Comparison of ENCODE assay signal across 31 mouse cellular contexts in genomic region chr9:67769401-67769800, GRCm38 (mm10). TPM values are rescaled to one million over a fixed set of nuclear protein-coding genes. Genes with fewer than 3 reads are reported as not detected.
"Had no signal": no experiment of that assay in that cellular context is flagged by ENCODE, and none has a peak within 500 bp of the region (broad histone marks: within the 10 kb centered on the region; RNA-seq: fewer than 3 reads in every experiment).

No protein-coding gene starts in this region.

- H3K36me3 ChIP-seq: heart, embryonic 12.5 days; heart, embryonic 13.5 days; heart, embryonic 15.5 days; hindbrain, embryonic 10.5 days; hindbrain, embryonic 12.5 days; hindbrain, embryonic 13.5 days; hindbrain, embryonic 15.5 days; intestine, embryonic 15.5 days; kidney, embryonic 15.5 days had no signal

- H3K4me3 ChIP-seq: heart, embryonic 12.5 days; heart, embryonic 13.5 days; heart, embryonic 15.5 days; hindbrain, embryonic 10.5 days; hindbrain, embryonic 12.5 days; hindbrain, embryonic 13.5 days; hindbrain, embryonic 15.5 days; intestine, embryonic 15.5 days; kidney, embryonic 15.5 days; left cerebral cortex, adult 2 months had no signal

- DNase-seq: heart, postnatal 14 days; heart, postnatal 36 days; heart, postnatal 4 days; kidney, adult 11 months; kidney, adult 18-20 months; kidney, adult 2 months; kidney, adult 8-10 months; kidney, adult 9 months; kidney, postnatal 10 days; kidney, postnatal 14 days; kidney, postnatal 25 days; kidney, postnatal 36 days; kidney, postnatal 4 days; layer of hippocampus, postnatal 36 days had no signal

- H3K9me3 ChIP-seq: heart, embryonic 12.5 days; heart, embryonic 13.5 days; heart, embryonic 15.5 days; hindbrain, embryonic 10.5 days; hindbrain, embryonic 12.5 days; hindbrain, embryonic 13.5 days; hindbrain, embryonic 15.5 days; intestine, embryonic 15.5 days; kidney, embryonic 15.5 days had no signal

- H3K9ac ChIP-seq: heart, embryonic 12.5 days; heart, embryonic 13.5 days; heart, embryonic 15.5 days; hindbrain, embryonic 12.5 days; hindbrain, embryonic 13.5 days; hindbrain, embryonic 14.5 days; hindbrain, embryonic 15.5 days; intestine, embryonic 15.5 days; kidney, embryonic 15.5 days had no signal

- H3K27ac ChIP-seq: heart, embryonic 13.5 days; heart, embryonic 15.5 days; hindbrain, embryonic 10.5 days; hindbrain, embryonic 12.5 days; hindbrain, embryonic 13.5 days; hindbrain, embryonic 14.5 days; hindbrain, embryonic 15.5 days; hindbrain, postnatal 0 days; intestine, embryonic 15.5 days; kidney, embryonic 15.5 days; kidney, postnatal 0 days; left cerebral cortex, adult 2 months had no signal

- H3K4me1 ChIP-seq: hindbrain, embryonic 15.5 days; intestine, embryonic 15.5 days; kidney, embryonic 15.5 days had no signal

- H3K27me3 ChIP-seq: heart, embryonic 15.5 days; hindbrain, embryonic 12.5 days; hindbrain, embryonic 13.5 days; hindbrain, embryonic 15.5 days; intestine, embryonic 15.5 days had no signal

RNA-seq across cellular contexts. Expression of gene C2cd4b, which starts 10.2 kb away (rescaled TPM):
- total RNA-seq: hematopoietic stem cell, adult 5-6 weeks had no signal
- polyA plus RNA-seq: hindbrain, embryonic 11.5 days; inflammation-experienced regulatory T-cells, adult 6 months; intestine, embryonic 16.5 days; kidney, adult 2 months had no signal
